Mouse (Mus musculus): ENCODE data around the gene F830045P16Rik.

GRCm38 (mm10) chr2:129471905-129472304 is 64.5 kb downstream of the F830045P16Rik start:
- TF ChIP-seq EP300 (IDR thresholded peaks at IDR 0.05; ENCODE audit: insufficient read depth, low read depth, low read length) = no peak
- peak; percentile 19 for TF ChIP-seq CTCF (IDR thresholded peaks at IDR 0.05; ENCODE audit: low read depth, low read length)
- no peak for TF ChIP-seq POLR2A (IDR thresholded peaks at IDR 0.05; ENCODE audit: insufficient read depth, low read length)

Data from ES-Bruce4 (cell line).